Mouse (Mus musculus): ENCODE results near the gene Gm20388.

The Gm20388 gene

GRCm38 (mm10) chr8:120599504-120599903 is 688.9 kb downstream of the Gm20388 start:
- peak; percentile 67 for DNase-seq (ENCODE audit: low spot score)

- DNase-seq (ENCODE audit: low spot score), result peak; percentile 56
Observed at GRCm38 (mm10) chr8:120602672-120603071, 692.0 kb downstream of the Gm20388 start.

GRCm38 (mm10) chr8:120607460-120607859 is 696.8 kb downstream of the Gm20388 start:
- no peak for DNase-seq (ENCODE audit: low spot score)

GRCm38 (mm10) chr8:120607885-120608284 is 697.2 kb downstream of the Gm20388 start:
- DNase-seq (ENCODE audit: low spot score), result peak; percentile 83

GRCm38 (mm10) chr8:120610824-120611223 is 700.2 kb downstream of the Gm20388 start:
- no peak for DNase-seq (ENCODE audit: low spot score)

- DNase-seq (ENCODE audit: low spot score), result no peak
Observed at GRCm38 (mm10) chr8:120614491-120614890, 703.9 kb downstream of the Gm20388 start.

- peak; percentile 50 for DNase-seq (ENCODE audit: low spot score)
Observed at GRCm38 (mm10) chr8:120616663-120617626, 706.3 kb downstream of the Gm20388 start.

- peak; percentile 86 for DNase-seq (ENCODE audit: low spot score)
Observed at GRCm38 (mm10) chr8:120618110-120618509, 707.5 kb downstream of the Gm20388 start.

GRCm38 (mm10) chr8:120619235-120620180 is 708.9 kb downstream of the Gm20388 start:
- no peak for DNase-seq (ENCODE audit: low spot score)

GRCm38 (mm10) chr8:120620441-120620840 is 709.8 kb downstream of the Gm20388 start:
- DNase-seq (ENCODE audit: low spot score), result no peak

GRCm38 (mm10) chr8:120622161-120622560 is 711.5 kb downstream of the Gm20388 start:
- DNase-seq (ENCODE audit: low spot score), result peak; percentile 32

- DNase-seq (ENCODE audit: low spot score), result no peak
Observed at GRCm38 (mm10) chr8:120623608-120624007, 713.0 kb downstream of the Gm20388 start.

- DNase-seq (ENCODE audit: low spot score), result peak; percentile 48
Observed at GRCm38 (mm10) chr8:120626461-120626860, 715.8 kb downstream of the Gm20388 start.

GRCm38 (mm10) chr8:120627298-120627697 is 716.7 kb downstream of the Gm20388 start:
- no peak for DNase-seq (ENCODE audit: low spot score)

- DNase-seq (ENCODE audit: low spot score), result no peak
Observed at GRCm38 (mm10) chr8:120630031-120630430, 719.4 kb downstream of the Gm20388 start.

GRCm38 (mm10) chr8:120630848-120631247 is 720.2 kb downstream of the Gm20388 start:
- no peak for DNase-seq (ENCODE audit: low spot score)

- no peak for DNase-seq (ENCODE audit: low spot score)
Observed at GRCm38 (mm10) chr8:120631441-120632375, 721.1 kb downstream of the Gm20388 start.

GRCm38 (mm10) chr8:120632969-120633664 is 722.5 kb downstream of the Gm20388 start:
- peak; percentile 31 for DNase-seq (ENCODE audit: low spot score)

- DNase-seq (ENCODE audit: low spot score), result peak; percentile 41
Observed at GRCm38 (mm10) chr8:120633665-120634271, 723.1 kb downstream of the Gm20388 start.

GRCm38 (mm10) chr8:120634329-120634839 is 723.7 kb downstream of the Gm20388 start:
- DNase-seq (ENCODE audit: low spot score), result peak; percentile 45
